Mouse (Mus musculus): ENCODE results near the gene Adrb1. TPM values are rescaled to one million over a fixed set of nuclear protein-coding genes. Genes with fewer than 3 reads are reported as not detected.

Adrb1 gene
- total and polyA plus RNA-seq, 3 experiments: not detected

DNA sequence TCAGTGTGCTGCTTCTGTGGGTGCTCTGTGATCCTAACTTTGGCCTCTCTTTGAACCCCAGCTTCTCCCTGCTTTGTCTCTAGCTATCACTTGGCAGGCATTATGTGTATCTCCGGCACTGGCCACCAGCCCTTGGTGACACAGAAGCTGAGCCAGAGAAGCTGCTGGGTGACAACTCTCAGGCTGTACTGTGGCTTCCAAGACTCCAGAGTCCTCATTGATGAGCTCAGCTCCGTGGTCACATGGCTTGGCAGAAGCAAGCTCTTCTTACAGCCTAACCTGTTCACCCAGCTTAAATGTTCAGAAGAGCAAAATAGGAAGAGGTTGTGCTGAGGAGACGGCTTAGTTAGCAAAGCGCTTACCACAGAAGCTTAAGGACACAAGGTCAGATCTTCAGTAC lies 45.5 kb upstream of the Adrb1 start:
- no peak overlapping the region for H3K4me3 ChIP-seq (ENCODE audit: control insufficient read depth in 1 of 2, insufficient read depth in 1 of 2, low read depth in 2 of 2, low read length in 2 of 2)
- H3K4me1 ChIP-seq (ENCODE audit: control insufficient read depth in 1 of 2, insufficient read depth in 2 of 2, low read length in 2 of 2): peaks cover 0 to 4% of the 10 kb centered on the region in 2 experiments; a peak in 1 of 4 replicates
- H3K27me3 ChIP-seq (ENCODE audit: control insufficient read depth in 1 of 2, insufficient read depth in 2 of 2, low read length in 2 of 2): peaks cover 2 to 4% of the 10 kb centered on the region in 2 experiments; a peak in 3 of 4 replicates
- no peak overlapping the region for H3K27ac ChIP-seq (ENCODE audit: control insufficient read depth, low read depth, low read length)
- no peak overlapping the region for H3K9ac ChIP-seq (ENCODE audit: control insufficient read depth, low read depth, low read length, poor library complexity, severe bottlenecking)
- H3K9me3 ChIP-seq (replicated peaks; ENCODE audit: insufficient read depth, low read length): no peaks in the 10 kb centered on the region
- no peaks in the 10 kb centered on the region for H3K36me3 ChIP-seq (ENCODE audit: control insufficient read depth in 1 of 2, insufficient read depth in 2 of 2, low read length in 2 of 2)
- no peak for TF ChIP-seq ETS1 (IDR thresholded peaks at IDR 0.05; ENCODE audit: low read depth, low read length)
- no peak for TF ChIP-seq SIN3A (IDR thresholded peaks at IDR 0.05; ENCODE audit: low read length)
- TF ChIP-seq RAD21 (IDR thresholded peaks at IDR 0.05; ENCODE audit: low read depth, low read length): no peak
- TF ChIP-seq MXI1 (IDR thresholded peaks at IDR 0.05; ENCODE audit: low read depth, low read length): no peak
- no peak for TF ChIP-seq JUND (IDR thresholded peaks at IDR 0.05; ENCODE audit: low read depth, low read length)
- TF ChIP-seq NELFE (IDR thresholded peaks at IDR 0.05; ENCODE audit: low read depth, low read length): no peak
- TF ChIP-seq MAX (IDR thresholded peaks at IDR 0.05; ENCODE audit: low read length): no peak
- no peak for TF ChIP-seq ELF1 (IDR thresholded peaks at IDR 0.05; ENCODE audit: low read depth, low read length)
- no peak for TF ChIP-seq ZMIZ1 (IDR thresholded peaks at IDR 0.05; ENCODE audit: low read depth, low read length)
- no peak for TF ChIP-seq TBP (IDR thresholded peaks at IDR 0.05; ENCODE audit: low read depth, low read length)
- TF ChIP-seq USF1 (IDR thresholded peaks at IDR 0.05; ENCODE audit: low read depth, low read length): no peak
- TF ChIP-seq POLR2AphosphoS5 (IDR thresholded peaks at IDR 0.05; ENCODE audit: borderline replicate concordance, low read depth, low read length): no peak
- no peak for TF ChIP-seq GABPA (IDR thresholded peaks at IDR 0.05; ENCODE audit: low read depth, low read length)
- TF ChIP-seq KAT2A (conservative IDR thresholded peaks at IDR 0.05; ENCODE audit: low read depth, low read length): no peak
- H3K79me2 ChIP-seq (ENCODE audit: control insufficient read depth, insufficient read depth, low read length, poor library complexity): no peaks in the 10 kb centered on the region
- no peak for DNase-seq (ENCODE audit: low read depth, low spot score)

DNA sequence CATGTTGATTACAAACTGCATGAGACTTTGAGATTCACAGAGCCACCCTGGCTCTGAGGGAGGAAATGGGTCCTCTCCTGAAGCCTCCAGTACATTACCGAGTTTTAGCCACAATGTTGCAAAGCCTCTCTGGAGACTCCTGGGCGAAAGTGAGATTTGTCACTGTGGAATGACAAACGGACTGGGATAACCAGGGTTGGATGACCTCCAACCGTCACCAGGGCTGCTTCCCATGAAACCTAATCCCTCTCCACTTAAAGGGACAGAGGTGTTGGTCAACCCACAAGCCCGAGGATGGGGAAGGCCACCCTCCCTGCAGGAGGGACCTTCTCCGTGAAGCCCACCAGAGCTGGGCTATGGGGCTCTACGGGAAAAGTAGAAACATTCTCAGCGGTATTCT lies 44.4 kb upstream of the Adrb1 start:
- Histone ChIP-seq H3K27me3 (ENCODE audit: control insufficient read depth in 1 of 2, insufficient read depth in 2 of 2, low read length in 2 of 2) (peaks cover 2 to 6% of the 10 kb centered on the region in 2 experiments; a peak in 3 of 4 replicates), H3K4me3 (ENCODE audit: control insufficient read depth in 1 of 2, insufficient read depth in 1 of 2, low read depth in 2 of 2, low read length in 2 of 2) (no peak overlapping the region), H3K9ac (ENCODE audit: control insufficient read depth, low read depth, low read length, poor library complexity, severe bottlenecking) (no peak overlapping the region), H3K36me3 (ENCODE audit: control insufficient read depth in 1 of 2, insufficient read depth in 2 of 2, low read length in 2 of 2) (no peaks in the 10 kb centered on the region), H3K9me3 (replicated peaks; ENCODE audit: insufficient read depth, low read length) (no peaks in the 10 kb centered on the region), H3K4me1 (ENCODE audit: control insufficient read depth in 1 of 2, insufficient read depth in 2 of 2, low read length in 2 of 2) (peaks cover 0 to 4% of the 10 kb centered on the region in 2 experiments; a peak in 2 of 4 replicates), H3K27ac (ENCODE audit: control insufficient read depth, low read depth, low read length) (no peak overlapping the region), H3K79me2 (ENCODE audit: control insufficient read depth, insufficient read depth, low read length, poor library complexity) (no peaks in the 10 kb centered on the region)
- TF ChIP-seq MAFK (IDR thresholded peaks at IDR 0.05; ENCODE audit: borderline replicate concordance, low read depth, low read length) (no peak), UBTF (IDR thresholded peaks at IDR 0.05; ENCODE audit: borderline replicate concordance, insufficient read depth, low read depth, low read length) (no peak), NELFE (IDR thresholded peaks at IDR 0.05; ENCODE audit: low read depth, low read length) (no peak), USF1 (IDR thresholded peaks at IDR 0.05; ENCODE audit: low read depth, low read length) (no peak), E2F4 (IDR thresholded peaks at IDR 0.05; ENCODE audit: borderline replicate concordance, low read depth, low read length) (no peak), MXI1 (IDR thresholded peaks at IDR 0.05; ENCODE audit: low read depth, low read length) (no peak), MAX (IDR thresholded peaks at IDR 0.05; ENCODE audit: low read length) (no peak), CHD1 (IDR thresholded peaks at IDR 0.05; ENCODE audit: low read depth, low read length) (no peak), MEF2A (IDR thresholded peaks at IDR 0.05; ENCODE audit: extremely low read depth, insufficient replicate concordance, low read depth, low read length, poor library complexity, severe bottlenecking) (no peak), ELF1 (IDR thresholded peaks at IDR 0.05; ENCODE audit: low read depth, low read length) (no peak), JUND (IDR thresholded peaks at IDR 0.05; ENCODE audit: low read depth, low read length) (no peak), TBP (IDR thresholded peaks at IDR 0.05; ENCODE audit: low read depth, low read length) (no peak), MAZ (IDR thresholded peaks at IDR 0.05; ENCODE audit: low read depth, low read length) (no peak), POLR2AphosphoS5 (IDR thresholded peaks at IDR 0.05; ENCODE audit: borderline replicate concordance, low read depth, low read length) (no peak), EP300 (IDR thresholded peaks at IDR 0.05; ENCODE audit: low read depth in 1 of 2, low read length in 2 of 2) (no peak)
- no peak for DNase-seq (ENCODE audit: low read depth, low spot score)

Data from MEL (cell line).